Mouse (Mus musculus) frontal cortex, postnatal 10 days (tissue): ENCODE results near the gene Polr3f.

Experiments used
- DNase-seq, 2 experiments: peaks; one replicate each; pipeline ENCODE4 v3.0.0; 2022; ENCODE audit warnings: low spot score in 2 of 2, mixed read lengths in 1 of 2

Polr3f gene

DNA sequence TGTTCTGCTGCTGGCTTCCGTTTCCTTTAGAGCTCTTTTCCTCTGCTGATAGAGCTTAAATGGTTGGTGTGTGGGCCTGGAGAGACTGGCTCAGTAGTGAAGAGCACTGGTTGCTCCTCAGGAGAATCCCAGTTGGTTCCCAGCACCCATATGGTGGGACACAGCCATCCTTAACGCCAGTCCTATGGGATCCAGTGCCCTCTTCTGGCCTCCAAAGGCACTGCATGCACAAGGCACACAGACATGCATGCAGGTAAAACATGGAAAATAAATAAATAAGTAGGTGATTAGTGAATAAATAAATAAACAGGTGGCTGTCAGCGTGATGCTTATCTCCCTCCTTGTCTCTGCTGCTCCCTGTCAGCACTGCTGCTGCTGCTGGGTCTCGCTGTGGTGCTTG, 61.2 kb downstream of the Polr3f start:
- no peak for DNase-seq
